Mouse (Mus musculus) neural tube, embryonic 13.5 days (tissue): ENCODE measurements at regions not wholly inside any gene's neighbourhood (a gene's known extent, or its start where the extent isn't known, plus 50 kb on each side); places are given as distances from the start of the nearest gene placed in this dataset.

Experiments
- ATAC-seq: fragments of 200-750 bp; cut with Nextera tagmentation; 2 replicates; pipeline ENCODE4 v1.8.0; 2017; ENCODE audit warnings: low read depth, mild to moderate bottlenecking, moderate TSS enrichment, moderate library complexity
- H3K27ac ChIP-seq: fragments of 300-500 bp; sonication (generic); replicated peaks from 2 replicates; pipeline ENCODE4 v1.5.1; 2015; ENCODE audit warnings: moderate library complexity, mild to moderate bottlenecking, inconsistent platforms
- H3K27me3 ChIP-seq: fragments of 300-500 bp; sonication (generic); 2 replicates; pipeline ENCODE4 v1.6.1; 2015; ENCODE audit warnings: mild to moderate bottlenecking, inconsistent platforms
- H3K36me3 ChIP-seq: fragments of 300-500 bp; sonication (generic); 2 replicates; pipeline ENCODE4 v1.6.1; 2015; ENCODE audit warnings: mild to moderate bottlenecking, inconsistent platforms
- H3K4me1 ChIP-seq: fragments of 300-500 bp; sonication (generic); replicated peaks from 2 replicates; pipeline ENCODE4 v1.6.1; 2015; ENCODE audit warnings: inconsistent platforms
- H3K4me2 ChIP-seq: fragments of 300-500 bp; sonication (generic); 2 replicates; pipeline ENCODE4 v1.6.1; 2015; ENCODE audit warnings: inconsistent platforms, mild to moderate bottlenecking, moderate library complexity
- H3K4me3 ChIP-seq: fragments of 300-500 bp; sonication (generic); 2 replicates; pipeline ENCODE4 v1.5.1; 2015; ENCODE audit warnings: mild to moderate bottlenecking, inconsistent platforms
- H3K9ac ChIP-seq: fragments of 300-500 bp; sonication (generic); 2 replicates; pipeline ENCODE4 v1.6.1; 2015; ENCODE audit warnings: moderate library complexity, mild to moderate bottlenecking, inconsistent platforms
- H3K9me3 ChIP-seq: fragments of 300-500 bp; sonication (generic); 2 replicates; pipeline ENCODE4 v1.6.1; 2016; ENCODE audit warnings: inconsistent platforms
- WGBS: fragments of 180-500 bp; shearing (Covaris S2); methylation state at CpG from one replicate; pipeline ENCODE4 v1.1.7; 2015; 5-methylcytosine and 5-hydroxymethylcytosine counted together

GRCm38 (mm10) chr3:72149685-72150084 lies 818.0 kb downstream of the Sis start:
- ATAC-seq: 0 out of 2 replicates have a peak, but pooled peaks have one; percentile 43
- WGBS: 32% methylated on average over 2 of the region's 2 CpGs

More at GRCm38 (mm10) chr3:72149685-72150084, 818.0 kb downstream of the Sis start:
- Histone ChIP-seq H3K36me3 (no peaks in the 10 kb centered on the region), H3K4me1 (no peaks in the 10 kb centered on the region), H3K27ac (no peak overlapping the region), H3K9ac (no peak overlapping the region), H3K4me2 (no peak overlapping the region), H3K9me3 (no peaks in the 10 kb centered on the region), H3K4me3 (no peak overlapping the region), H3K27me3 (no peaks in the 10 kb centered on the region)
